Mouse (Mus musculus) T-helper 2 cell (primary cell): ENCODE results near the gene Mrs2.
"Not testable (repeated sequence)": the region's sequence is repeated elsewhere in the genome, so short reads cannot be mapped to it uniquely, and the experiment has no call there.

Source experiments
- in situ Hi-C: fragments of 300-600 bp; cut with MboI, MseI; formaldehyde crosslinking; loops from one replicate; pipeline ENCODE4 v1.15.1; 2025; ENCODE audit warnings: high pct_unique_total_duplicates

Gene Mrs2

GRCm38 (mm10) chr13:24981031-24981430 is 39.1 kb downstream of the Mrs2 start:
- in situ Hi-C loops = no loop called here

GRCm38 (mm10) chr13:24977820-24978342 is 42.3 kb downstream of the Mrs2 start:
- in situ Hi-C loops = no loop called here

GRCm38 (mm10) chr13:24976384-24976783 is 43.8 kb downstream of the Mrs2 start:
- in situ Hi-C loops = no loop called here

- in situ Hi-C loops = not testable (repeated sequence)
These were observed 48.4 kb downstream of the Mrs2 start for GRCm38 (mm10) chr13:24971776-24972175.

- in situ Hi-C loops = no loop called here
These were observed 54.4 kb downstream of the Mrs2 start for GRCm38 (mm10) chr13:24965846-24966201.

GRCm38 (mm10) chr13:24965130-24965845 is 54.9 kb downstream of the Mrs2 start:
- in situ Hi-C loops = no loop called here

GRCm38 (mm10) chr13:24962119-24962518 is 58.1 kb downstream of the Mrs2 start:
- in situ Hi-C loops = no loop called here

- in situ Hi-C loops = no loop called here
These were observed 60.1 kb downstream of the Mrs2 start for GRCm38 (mm10) chr13:24960084-24960483.

- in situ Hi-C loops = no loop called here
These were observed 61.5 kb downstream of the Mrs2 start for GRCm38 (mm10) chr13:24958671-24959070.

- in situ Hi-C loops = no loop called here
These were observed 64.7 kb downstream of the Mrs2 start for GRCm38 (mm10) chr13:24955500-24955899.

GRCm38 (mm10) chr13:24955091-24955490 is 65.1 kb downstream of the Mrs2 start:
- in situ Hi-C loops = no loop called here

GRCm38 (mm10) chr13:24952659-24953058 is 67.5 kb downstream of the Mrs2 start:
- in situ Hi-C loops = no loop called here

- in situ Hi-C loops = no loop called here
These were observed 71.3 kb downstream of the Mrs2 start for GRCm38 (mm10) chr13:24948870-24949269.

- in situ Hi-C loops = no loop called here
These were observed 73.0 kb downstream of the Mrs2 start for GRCm38 (mm10) chr13:24947158-24947557.

- in situ Hi-C loops = no loop called here
These were observed 74.6 kb downstream of the Mrs2 start for GRCm38 (mm10) chr13:24945567-24945966.

- in situ Hi-C loops = no loop called here
These were observed 76.9 kb downstream of the Mrs2 start for GRCm38 (mm10) chr13:24943303-24943702.

- in situ Hi-C loops = no loop called here
These were observed 77.5 kb downstream of the Mrs2 start, which contains the start of gene Gpld1 for GRCm38 (mm10) chr13:24942512-24943282. Gene Gpld1 (plus strand): TSS chr13:24943152.

GRCm38 (mm10) chr13:24939472-24939871 is 80.7 kb downstream of the Mrs2 start:
- in situ Hi-C loops = no loop called here

- in situ Hi-C loops = no loop called here
These were observed 81.5 kb downstream of the Mrs2 start for GRCm38 (mm10) chr13:24938683-24939082.

- in situ Hi-C loops = no loop called here
These were observed 82.4 kb downstream of the Mrs2 start for GRCm38 (mm10) chr13:24937839-24938166.
